Mouse (Mus musculus): ENCODE measurements around the gene Sv2b. TPM values are rescaled to one million over a fixed set of nuclear protein-coding genes. Genes with fewer than 3 reads are reported as not detected.

Sv2b gene
- polyA plus RNA-seq, 1 experiment, result 0.08 TPM

- DNase-seq, result no peak
- TF ChIP-seq CTCF (IDR thresholded peaks at IDR 0.05; ENCODE audit: insufficient read depth, low read length) (no peak), POLR2A (IDR thresholded peaks at IDR 0.05; ENCODE audit: borderline replicate concordance, extremely low read depth, low read depth, low read length) (no peak)
- Histone ChIP-seq H3K4me1 (ENCODE audit: control insufficient read depth, insufficient read depth, low read length) (no peaks in the 10 kb centered on the region), H3K4me3 (replicated peaks; ENCODE audit: extremely low read depth, low read depth, low read length) (no peak overlapping the region)
Measured at GRCm38 (mm10) chr7:75320009-75320408, 10.9 kb upstream of the Sv2b start.

- Histone ChIP-seq H3K4me1 (ENCODE audit: control insufficient read depth, insufficient read depth, low read length) (no peaks in the 10 kb centered on the region), H3K4me3 (replicated peaks; ENCODE audit: extremely low read depth, low read depth, low read length) (no peak overlapping the region)
- 78% methylated on average over 1 of the region's 1 CpGs for WGBS
- TF ChIP-seq POLR2A (IDR thresholded peaks at IDR 0.05; ENCODE audit: borderline replicate concordance, extremely low read depth, low read depth, low read length) (no peak), CTCF (IDR thresholded peaks at IDR 0.05; ENCODE audit: insufficient read depth, low read length) (no peak)
- DNase-seq, result no peak
Measured at GRCm38 (mm10) chr7:75318320-75318719, 9.3 kb upstream of the Sv2b start.

GRCm38 (mm10) chr7:75314873-75315272 is 5.8 kb upstream of the Sv2b start:
- no peak for TF ChIP-seq CTCF (IDR thresholded peaks at IDR 0.05; ENCODE audit: insufficient read depth, low read length)
- TF ChIP-seq POLR2A (IDR thresholded peaks at IDR 0.05; ENCODE audit: borderline replicate concordance, extremely low read depth, low read depth, low read length), result no peak
- 66% methylated on average over 5 of the region's 5 CpGs for WGBS
- Histone ChIP-seq H3K4me3 (replicated peaks; ENCODE audit: extremely low read depth, low read depth, low read length) (no peak overlapping the region), H3K4me1 (ENCODE audit: control insufficient read depth, insufficient read depth, low read length) (no peaks in the 10 kb centered on the region)
- no peak for DNase-seq

GRCm38 (mm10) chr7:75309570-75309969 is 508 bp upstream of the Sv2b start:
- 80% methylated on average over 8 of the region's 8 CpGs for WGBS
- no peak for DNase-seq
- H3K4me3 ChIP-seq (replicated peaks; ENCODE audit: extremely low read depth, low read depth, low read length), result no peak overlapping the region
- H3K4me1 ChIP-seq (ENCODE audit: control insufficient read depth, insufficient read depth, low read length), result peaks cover 5% of the 10 kb centered on the region
- TF ChIP-seq POLR2A (IDR thresholded peaks at IDR 0.05; ENCODE audit: borderline replicate concordance, extremely low read depth, low read depth, low read length), result no peak
- TF ChIP-seq CTCF (IDR thresholded peaks at IDR 0.05; ENCODE audit: insufficient read depth, low read length), result no peak

- no peak for TF ChIP-seq POLR2A (IDR thresholded peaks at IDR 0.05; ENCODE audit: borderline replicate concordance, extremely low read depth, low read depth, low read length)
- TF ChIP-seq CTCF (IDR thresholded peaks at IDR 0.05; ENCODE audit: insufficient read depth, low read length), result no peak
- peaks cover 5% of the 10 kb centered on the region for H3K4me1 ChIP-seq (ENCODE audit: control insufficient read depth, insufficient read depth, low read length)
- 7% methylated on average over 8 of the region's 8 CpGs for WGBS
- no peak for DNase-seq
- no peak overlapping the region for H3K4me3 ChIP-seq (replicated peaks; ENCODE audit: extremely low read depth, low read depth, low read length)
Measured at GRCm38 (mm10) chr7:75308140-75308456, 964 bp downstream of the Sv2b start.

GRCm38 (mm10) chr7:75307570-75308087 is 1.4 kb downstream of the Sv2b start:
- Histone ChIP-seq H3K4me3 (replicated peaks; ENCODE audit: extremely low read depth, low read depth, low read length) (no peak overlapping the region), H3K4me1 (ENCODE audit: control insufficient read depth, insufficient read depth, low read length) (peaks cover 5% of the 10 kb centered on the region)
- WGBS, result 44% methylated on average over 8 of the region's 8 CpGs
- TF ChIP-seq POLR2A (IDR thresholded peaks at IDR 0.05; ENCODE audit: borderline replicate concordance, extremely low read depth, low read depth, low read length) (no peak), CTCF (IDR thresholded peaks at IDR 0.05; ENCODE audit: insufficient read depth, low read length) (no peak)
- DNase-seq, result no peak

GRCm38 (mm10) chr7:75305901-75306465 is 3.1 kb downstream of the Sv2b start:
- no peak overlapping the region for H3K4me3 ChIP-seq (replicated peaks; ENCODE audit: extremely low read depth, low read depth, low read length)
- WGBS, result 45% methylated on average over 9 of the region's 9 CpGs
- DNase-seq, result no peak
- TF ChIP-seq CTCF (IDR thresholded peaks at IDR 0.05; ENCODE audit: insufficient read depth, low read length) (no peak), POLR2A (IDR thresholded peaks at IDR 0.05; ENCODE audit: borderline replicate concordance, extremely low read depth, low read depth, low read length) (no peak)
- H3K4me1 ChIP-seq (ENCODE audit: control insufficient read depth, insufficient read depth, low read length), result peaks cover 5% of the 10 kb centered on the region

GRCm38 (mm10) chr7:75302523-75303215 is 6.4 kb downstream of the Sv2b start:
- Histone ChIP-seq H3K4me3 (replicated peaks; ENCODE audit: extremely low read depth, low read depth, low read length) (no peak overlapping the region), H3K4me1 (ENCODE audit: control insufficient read depth, insufficient read depth, low read length) (no peaks in the 10 kb centered on the region)
- no peak for DNase-seq
- 66% methylated on average over 6 of the region's 6 CpGs for WGBS
- TF ChIP-seq POLR2A (IDR thresholded peaks at IDR 0.05; ENCODE audit: borderline replicate concordance, extremely low read depth, low read depth, low read length) (no peak), CTCF (IDR thresholded peaks at IDR 0.05; ENCODE audit: insufficient read depth, low read length) (no peak)

GRCm38 (mm10) chr7:75299245-75299644 is 9.8 kb downstream of the Sv2b start:
- 82% methylated on average over 4 of the region's 4 CpGs for WGBS
- no peak for DNase-seq
- no peaks in the 10 kb centered on the region for H3K4me1 ChIP-seq (ENCODE audit: control insufficient read depth, insufficient read depth, low read length)
- TF ChIP-seq POLR2A (IDR thresholded peaks at IDR 0.05; ENCODE audit: borderline replicate concordance, extremely low read depth, low read depth, low read length), result no peak
- no peak for TF ChIP-seq CTCF (IDR thresholded peaks at IDR 0.05; ENCODE audit: insufficient read depth, low read length)
- H3K4me3 ChIP-seq (replicated peaks; ENCODE audit: extremely low read depth, low read depth, low read length), result no peak overlapping the region

- TF ChIP-seq POLR2A (IDR thresholded peaks at IDR 0.05; ENCODE audit: borderline replicate concordance, extremely low read depth, low read depth, low read length), result no peak
- TF ChIP-seq CTCF (IDR thresholded peaks at IDR 0.05; ENCODE audit: insufficient read depth, low read length), result no peak
- no peak overlapping the region for H3K4me3 ChIP-seq (replicated peaks; ENCODE audit: extremely low read depth, low read depth, low read length)
- DNase-seq, result no peak
- 62% methylated on average over 6 of the region's 6 CpGs for WGBS
- no peaks in the 10 kb centered on the region for H3K4me1 ChIP-seq (ENCODE audit: control insufficient read depth, insufficient read depth, low read length)
Measured at GRCm38 (mm10) chr7:75296688-75297119, 12.4 kb downstream of the Sv2b start.
